Mouse (Mus musculus) lung, adult 2 months (tissue): ENCODE data around the gene Cfap54.

Source experiments
- CTCF ChIP-seq: fragments of 200-500 bp; IDR thresholded peaks from 2 replicates; pipeline ENCODE4 v1.5.1; 2011; ENCODE audit warnings: mild to moderate bottlenecking, low read length, control low read depth; ENCODE audit not compliant: insufficient read depth
- POLR2A ChIP-seq: fragments of 200-500 bp; IDR thresholded peaks from 2 replicates; pipeline ENCODE4 v1.6.1; 2011; ENCODE audit warnings: low read depth, mild to moderate bottlenecking, control low read depth, low read length, borderline replicate concordance; ENCODE audit errors: extremely low read depth

DNA sequence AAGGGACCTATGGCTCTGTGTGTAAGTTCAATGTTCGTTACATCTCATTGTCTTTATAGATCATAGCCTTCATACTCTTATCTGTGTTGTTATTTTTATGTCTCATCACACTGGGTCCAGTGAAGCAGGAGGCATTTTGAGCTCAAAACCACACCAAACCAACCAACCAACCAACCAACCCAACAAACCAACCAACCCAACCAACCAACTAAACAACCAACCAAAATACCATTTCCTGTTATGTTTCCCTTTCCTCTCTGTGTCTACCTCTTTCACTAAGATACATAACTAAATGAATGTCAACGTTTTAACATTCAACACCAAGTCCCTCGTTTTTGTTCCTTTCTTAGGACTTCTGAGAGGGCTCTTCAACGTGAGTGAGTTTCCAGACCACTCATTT lies 40.0 kb downstream of the Cfap54 start:
- TF ChIP-seq POLR2A (no peak), CTCF (no peak)
